Mouse (Mus musculus) cerebellum, adult 18-20 months (tissue): ENCODE measurements around the gene 1700024P04Rik.
"Not testable (repeated sequence)": the region's sequence is repeated elsewhere in the genome, so short reads cannot be mapped to it uniquely, and the experiment has no call there.

Source experiments
- DNase-seq, 2 experiments: peaks; one replicate each; pipeline ENCODE4 v3.0.0; 2021

Gene 1700024P04Rik

GRCm38 (mm10) chr13:98984465-98984864 is at the start of gene 1700024P04Rik:
1700024P04Rik (minus strand) TSS chr13:98984565.
- DNase-seq: no peak

GRCm38 (mm10) chr13:99031223-99032216 is 47.2 kb upstream of the 1700024P04Rik start:
- DNase-seq: no peak

GRCm38 (mm10) chr13:99030579-99031200 is 46.3 kb upstream of the 1700024P04Rik start:
- DNase-seq: no peak

- no peak for DNase-seq
Measured at GRCm38 (mm10) chr13:99025268-99025667, 40.9 kb upstream of the 1700024P04Rik start.

GRCm38 (mm10) chr13:99022036-99022435 is 37.7 kb upstream of the 1700024P04Rik start:
- DNase-seq: no peak

GRCm38 (mm10) chr13:99021181-99021580 is 36.8 kb upstream of the 1700024P04Rik start:
- no peak for DNase-seq

- no peak for DNase-seq
Measured at GRCm38 (mm10) chr13:99019831-99020669, 35.7 kb upstream of the 1700024P04Rik start.

GRCm38 (mm10) chr13:99018526-99019201 is 34.3 kb upstream of the 1700024P04Rik start:
- DNase-seq: no peak

- no peak for DNase-seq
Measured at GRCm38 (mm10) chr13:99016696-99017095, 32.3 kb upstream of the 1700024P04Rik start.

GRCm38 (mm10) chr13:99012891-99013290 is 28.5 kb upstream of the 1700024P04Rik start:
- DNase-seq: no peak

GRCm38 (mm10) chr13:99008013-99008412 is 23.6 kb upstream of the 1700024P04Rik start:
- DNase-seq: no peak

GRCm38 (mm10) chr13:99006389-99007099 is 22.2 kb upstream of the 1700024P04Rik start:
- DNase-seq: no peak

GRCm38 (mm10) chr13:99001652-99002051 is 17.3 kb upstream of the 1700024P04Rik start:
- DNase-seq: not testable (repeated sequence)

GRCm38 (mm10) chr13:98997025-98997424 is 12.7 kb upstream of the 1700024P04Rik start:
- DNase-seq: no peak

GRCm38 (mm10) chr13:98977070-98977785 is 7.1 kb downstream of the 1700024P04Rik start:
- DNase-seq: no peak

- DNase-seq: not testable (repeated sequence)
Measured at GRCm38 (mm10) chr13:98976022-98976421, 8.3 kb downstream of the 1700024P04Rik start.

GRCm38 (mm10) chr13:98972090-98972489 is 12.3 kb downstream of the 1700024P04Rik start:
- no peak for DNase-seq

- no peak for DNase-seq
Measured at GRCm38 (mm10) chr13:98971641-98972040, 12.7 kb downstream of the 1700024P04Rik start.

GRCm38 (mm10) chr13:98968517-98968916 is 15.8 kb downstream of the 1700024P04Rik start:
- no peak for DNase-seq

- no peak for DNase-seq
Measured at GRCm38 (mm10) chr13:98967942-98968341, 16.4 kb downstream of the 1700024P04Rik start.

GRCm38 (mm10) chr13:98966583-98966982 is 17.8 kb downstream of the 1700024P04Rik start:
- DNase-seq: no peak
